Mouse (Mus musculus) T-cell, adult 2 months (primary cell): ENCODE measurements around the gene Fcer1g.
A peak's percentile ranks its signal among the peaks of the same experiment; 100 is the strongest.
"Not testable (repeated sequence)": the region's sequence is repeated elsewhere in the genome, so short reads cannot be mapped to it uniquely, and the experiment has no call there.

Experiments
- DNase-seq: peaks from one replicate; pipeline ENCODE4 v3.0.0; 2022; ENCODE audit warnings: low spot score

Fcer1g gene

DNA sequence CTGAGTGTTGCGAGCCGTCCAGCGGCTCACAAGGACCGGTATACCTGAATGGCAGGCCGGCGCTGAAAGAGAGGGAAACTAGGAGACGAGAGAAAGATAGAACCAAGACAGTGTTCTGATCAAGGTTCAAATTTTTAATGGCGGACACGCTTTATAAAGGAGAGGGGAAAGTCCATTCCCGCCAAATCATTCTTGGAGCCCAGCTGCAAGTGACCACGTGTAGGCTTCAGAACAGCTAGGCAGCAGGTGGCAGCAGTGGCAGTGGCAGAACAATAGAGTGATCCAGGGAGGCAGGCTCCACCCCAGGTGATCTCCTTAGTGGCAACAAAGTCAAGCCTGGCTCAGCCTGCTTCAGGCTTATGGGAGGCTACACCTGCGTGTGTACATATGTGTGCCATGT lies 7.8 kb upstream of the Fcer1g start:
- not testable (repeated sequence) for DNase-seq

DNA sequence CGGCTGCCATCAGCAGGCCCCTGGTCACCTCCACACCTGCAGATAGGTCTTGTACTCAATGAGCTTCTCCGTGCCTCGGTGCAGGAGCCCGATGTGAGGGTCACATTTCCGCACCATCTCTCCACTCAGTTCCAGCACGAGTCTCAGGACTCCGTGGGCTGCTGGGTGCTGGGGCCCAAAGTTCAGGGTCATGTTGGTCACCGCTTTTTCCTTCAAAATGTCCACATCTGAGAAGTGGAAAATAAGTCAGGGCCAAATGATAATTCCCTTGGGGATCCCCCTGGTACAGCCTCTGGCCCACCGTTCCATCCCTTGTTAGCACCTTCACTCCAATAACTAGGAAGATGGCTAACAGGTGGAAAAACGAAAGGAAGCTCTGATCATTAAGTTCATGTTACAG lies 6.7 kb upstream of the Fcer1g start:
- no peak for DNase-seq

DNA sequence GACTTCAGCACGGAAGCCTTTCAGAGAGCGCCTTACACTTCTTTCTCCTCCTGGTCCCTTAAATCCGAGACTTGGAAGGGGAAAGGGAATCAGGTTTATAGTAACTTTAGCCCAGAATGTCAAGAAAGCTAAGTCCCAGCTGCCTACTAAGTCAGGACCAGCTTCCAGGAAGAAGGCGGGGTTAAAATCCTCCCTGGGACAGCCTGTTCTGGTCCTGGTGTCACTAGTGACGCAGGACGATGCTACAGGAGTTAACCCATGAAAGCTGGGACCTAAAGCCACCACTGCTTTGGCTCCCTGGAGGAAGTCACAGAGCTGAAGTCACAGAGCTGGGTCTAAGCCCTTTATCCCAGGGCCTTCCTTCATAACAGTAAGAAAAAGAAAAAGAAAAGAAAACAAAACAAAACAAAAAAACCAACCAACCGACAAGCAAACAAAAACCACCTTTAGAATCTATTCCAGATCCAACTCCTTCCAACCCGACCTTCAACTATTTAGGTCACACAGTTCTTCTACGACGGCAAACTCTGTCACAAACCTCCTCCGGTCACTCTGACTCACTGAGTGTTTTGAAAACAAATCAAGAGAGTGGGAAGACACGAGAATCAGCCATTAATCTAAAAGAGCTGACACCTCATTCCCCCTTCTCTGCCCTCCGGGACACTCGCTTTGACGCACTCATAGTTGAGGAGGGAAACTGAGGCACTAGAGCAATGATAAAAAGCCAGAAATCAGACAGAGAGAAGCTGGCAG lies 6.0 kb upstream of the Fcer1g start:
- no peak for DNase-seq

DNA sequence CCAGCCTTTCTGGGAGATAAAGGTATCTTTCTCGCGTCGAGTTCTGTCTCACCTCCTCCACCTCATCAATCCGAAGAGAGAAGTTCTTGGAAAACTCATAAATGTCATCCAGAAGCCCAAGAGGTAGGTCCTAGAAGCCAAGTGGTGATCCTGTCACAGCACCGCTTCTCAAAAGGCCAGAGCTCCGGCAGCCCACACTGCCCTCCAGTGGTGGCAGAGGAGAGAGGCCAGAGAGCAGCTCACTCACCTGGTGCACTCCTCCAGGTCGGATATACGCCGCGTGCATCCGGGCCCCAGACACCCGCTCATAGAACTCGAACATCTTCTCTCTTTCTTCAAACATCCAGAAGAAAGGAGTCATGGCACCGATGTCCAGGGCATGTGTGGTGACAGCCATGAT lies 4.3 kb upstream of the Fcer1g start:
- DNase-seq: peak; percentile 54

DNA sequence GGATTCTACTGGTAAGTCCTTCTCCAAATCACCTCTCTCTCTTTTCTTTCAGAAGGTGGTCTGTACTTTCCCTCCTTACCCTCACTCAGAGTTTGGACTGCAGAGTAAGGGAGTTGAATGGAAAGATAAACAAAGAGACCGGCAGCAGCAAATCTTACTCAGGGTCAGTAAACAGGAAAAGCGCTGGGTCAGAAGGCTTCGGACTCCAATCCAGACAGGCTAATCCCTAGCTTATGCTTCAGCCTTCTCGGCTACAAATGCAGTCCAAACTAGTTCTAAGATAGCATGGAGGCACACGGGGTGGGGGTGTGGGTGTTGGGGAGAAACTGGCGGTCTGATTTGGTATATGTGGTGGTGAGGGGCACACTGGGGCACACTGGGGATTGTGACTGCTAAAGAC lies 3.3 kb upstream of the Fcer1g start:
- DNase-seq: no peak

DNA sequence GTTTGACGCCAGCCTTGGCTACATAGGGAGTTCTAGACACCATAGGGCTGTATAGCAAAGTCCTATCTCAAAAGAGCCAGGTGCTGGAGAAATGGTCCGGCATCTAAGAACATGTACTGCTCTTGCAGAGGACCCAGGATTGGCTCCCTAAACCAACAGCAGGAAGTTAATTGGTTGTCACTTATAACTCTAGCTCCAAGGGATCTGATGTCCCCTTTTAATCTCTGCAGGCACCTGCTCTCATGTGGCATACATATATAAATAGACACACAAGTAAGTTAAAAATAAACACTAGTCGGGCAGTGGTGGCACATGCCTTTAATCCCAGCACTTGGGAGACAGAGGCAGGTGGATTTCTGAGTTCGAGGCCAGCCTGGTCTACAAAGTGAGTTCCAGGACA lies 1.6 kb upstream of the Fcer1g start:
- no peak for DNase-seq

DNA sequence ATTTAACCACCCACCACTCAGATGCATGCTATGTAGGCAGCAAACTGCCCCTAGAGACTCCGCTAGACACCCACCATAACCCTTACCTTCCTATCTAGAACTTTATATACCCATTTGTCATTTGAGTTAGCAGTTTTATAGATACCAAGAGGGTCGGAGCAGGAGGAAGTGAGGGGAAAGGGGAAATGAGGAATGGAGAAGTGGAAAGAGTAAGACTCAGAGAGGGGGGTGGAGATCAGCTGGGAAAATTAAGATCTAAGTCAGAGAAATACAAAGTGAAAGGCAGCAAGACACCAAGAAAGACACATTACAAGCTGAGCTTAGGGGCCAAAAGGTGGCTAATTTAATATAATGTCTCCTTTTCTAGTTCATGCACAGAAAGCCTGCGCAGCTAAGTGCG lies 373 bp upstream of the Fcer1g start:
- no peak for DNase-seq

DNA sequence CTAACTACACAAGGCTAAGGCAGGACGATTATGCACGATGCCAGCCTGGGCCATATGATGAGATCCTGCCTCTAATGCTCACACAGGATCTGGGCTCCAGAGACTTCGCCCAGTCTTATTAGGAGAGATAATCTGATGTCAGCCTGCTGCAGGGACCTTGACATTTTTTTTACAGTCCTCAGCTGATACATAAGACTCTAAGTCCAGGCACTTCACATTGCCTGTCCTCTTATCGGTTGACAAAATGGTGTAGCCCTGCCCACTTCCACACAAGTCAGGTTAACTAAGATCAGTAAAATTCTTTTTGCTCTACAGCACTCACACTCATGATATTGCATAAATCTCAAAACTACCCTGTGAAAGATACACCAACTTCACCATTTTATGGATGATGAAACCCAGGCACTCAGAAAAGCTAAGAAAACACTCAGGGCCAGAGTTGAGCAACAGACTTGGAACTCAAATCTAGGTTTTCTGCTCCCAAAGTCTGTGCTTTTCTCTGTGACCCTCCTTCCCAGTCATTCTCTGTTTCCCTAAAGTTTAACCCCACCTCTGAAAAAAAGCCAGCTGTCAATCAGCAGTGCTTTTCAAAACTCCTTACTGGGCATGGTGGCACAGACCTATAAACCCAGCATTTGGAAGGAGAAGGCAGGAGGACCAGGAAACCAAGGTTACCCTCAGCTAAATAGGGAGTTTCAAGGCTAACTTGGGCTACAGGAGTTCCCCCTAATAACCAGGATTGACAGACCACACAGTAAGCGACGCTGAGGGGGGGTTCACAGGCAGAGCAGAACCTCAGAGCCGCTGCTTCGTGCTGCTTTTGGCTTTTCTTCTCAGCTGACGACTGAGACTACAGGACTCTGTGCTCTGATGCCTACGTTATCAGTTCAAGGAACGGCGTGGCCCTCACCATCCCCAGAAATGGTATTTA lies 1.1 kb downstream of the Fcer1g start:
- DNase-seq: no peak

DNA sequence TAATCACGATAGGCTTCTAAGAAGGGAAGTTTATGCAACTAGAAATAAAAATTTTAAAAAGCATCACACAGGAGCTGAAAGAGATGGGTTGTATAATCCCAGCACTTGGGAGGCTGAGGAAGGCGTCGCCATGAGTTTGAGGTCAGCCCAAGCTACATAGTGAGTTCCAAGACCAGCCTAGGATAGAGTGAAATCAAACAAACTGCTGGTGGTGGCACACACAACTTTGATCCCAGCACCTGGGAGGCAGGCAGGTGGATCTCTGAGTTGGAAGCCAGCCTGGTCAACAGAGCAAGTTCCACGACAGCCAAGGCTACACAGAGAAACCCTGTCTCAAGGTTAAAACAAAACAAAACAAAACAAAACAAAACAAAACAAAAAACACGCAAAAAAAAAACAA lies 1.8 kb downstream of the Fcer1g start:
- DNase-seq: no peak

DNA sequence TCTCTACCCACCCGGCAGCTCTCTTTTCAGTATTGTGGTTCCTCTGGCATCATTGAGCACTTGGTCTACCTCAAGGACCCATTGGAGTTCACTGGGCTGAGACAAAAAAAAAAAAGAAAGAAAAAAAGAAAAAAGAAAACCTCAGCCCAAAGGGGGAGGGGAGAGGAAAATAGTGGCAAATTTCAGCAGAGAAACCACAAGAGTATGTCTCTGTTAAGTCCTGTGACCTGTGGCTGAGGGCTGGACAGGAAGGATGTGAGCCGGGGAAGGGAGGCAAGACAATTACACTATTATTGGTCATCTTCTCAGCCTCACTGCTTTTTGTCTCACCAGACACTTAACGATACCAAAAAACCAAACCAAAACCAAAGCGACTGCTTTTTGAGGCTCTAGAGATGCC lies 2.3 kb downstream of the Fcer1g start:
- DNase-seq: no peak

DNA sequence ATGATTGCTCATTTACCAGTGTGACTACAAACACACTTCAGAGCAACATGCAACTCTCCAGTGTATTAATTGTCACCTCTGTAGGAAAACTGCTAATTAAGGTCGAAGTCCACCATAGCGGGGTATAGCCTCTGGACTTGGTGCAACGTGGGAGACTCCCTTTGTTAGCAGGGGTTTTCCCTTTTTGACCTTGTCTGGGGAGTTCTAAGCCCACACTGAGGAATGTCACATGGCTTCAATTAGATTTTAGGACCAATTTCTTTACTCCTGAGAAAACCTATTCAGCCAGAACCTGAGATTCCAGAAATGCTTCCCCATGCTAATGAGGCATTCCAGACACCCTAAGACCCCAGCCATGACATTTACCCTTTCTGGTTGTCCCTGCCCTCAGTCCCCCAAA lies 4.0 kb downstream of the Fcer1g start:
- DNase-seq: no peak

DNA sequence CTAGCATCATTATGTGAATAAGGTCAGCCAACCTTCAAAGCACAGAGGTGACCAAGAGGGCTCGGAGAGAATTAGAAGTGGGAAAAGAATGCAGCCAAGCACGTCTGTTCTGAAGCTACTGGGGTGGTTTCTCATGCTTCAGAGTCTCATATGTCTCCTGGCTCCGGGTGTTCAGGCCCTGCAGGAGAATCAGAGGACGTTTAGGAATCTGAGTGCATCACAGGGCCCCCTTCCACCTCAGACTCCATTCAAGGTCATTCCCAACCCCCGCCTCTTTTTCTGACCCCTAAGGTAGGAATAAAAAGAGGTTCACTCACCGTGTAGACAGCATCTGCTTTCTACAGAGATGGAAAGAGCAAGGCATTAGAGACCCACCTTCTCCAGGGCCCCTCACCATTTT lies 4.4 kb downstream of the Fcer1g start:
- DNase-seq: no peak

DNA sequence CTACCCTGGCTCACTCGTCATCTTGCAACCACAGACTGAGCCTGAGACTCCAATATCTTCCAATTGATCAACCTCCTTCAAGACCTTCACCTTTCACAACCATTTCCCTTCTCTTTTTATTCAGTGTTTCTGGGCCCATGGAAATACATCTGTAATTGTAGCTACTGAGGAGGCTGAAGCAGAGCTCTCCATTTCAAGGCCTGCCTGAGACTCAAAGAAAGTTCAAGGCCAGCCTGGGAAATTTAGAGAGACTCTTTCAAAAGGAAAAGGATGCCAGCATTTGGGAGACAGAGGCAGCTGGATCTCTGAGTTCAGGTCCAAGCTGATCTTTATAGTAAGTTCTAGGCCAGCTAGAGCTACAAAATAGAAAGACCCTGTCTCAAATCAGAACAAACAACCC lies 6.3 kb downstream of the Fcer1g start:
- DNase-seq: no peak

DNA sequence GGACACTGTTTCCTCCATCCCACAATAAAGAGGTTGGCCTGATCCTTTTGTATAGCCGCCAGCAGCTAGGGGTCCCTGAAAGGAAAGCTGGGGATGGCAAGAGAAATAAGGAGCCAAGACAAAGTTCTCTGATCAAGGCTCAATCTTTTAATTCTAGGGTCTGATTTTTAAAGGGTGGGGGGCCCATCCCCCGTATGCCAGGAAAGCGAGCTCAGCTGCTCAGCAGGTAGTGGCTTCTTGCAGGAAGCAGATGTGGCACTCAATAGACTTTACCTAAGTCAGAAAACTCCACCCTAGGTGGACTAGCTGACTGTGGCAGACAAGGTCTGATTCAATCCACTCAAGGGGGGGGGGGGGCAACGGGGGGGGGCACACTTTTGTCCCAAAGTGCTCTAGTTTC lies 7.4 kb downstream of the Fcer1g start:
- DNase-seq: no peak

DNA sequence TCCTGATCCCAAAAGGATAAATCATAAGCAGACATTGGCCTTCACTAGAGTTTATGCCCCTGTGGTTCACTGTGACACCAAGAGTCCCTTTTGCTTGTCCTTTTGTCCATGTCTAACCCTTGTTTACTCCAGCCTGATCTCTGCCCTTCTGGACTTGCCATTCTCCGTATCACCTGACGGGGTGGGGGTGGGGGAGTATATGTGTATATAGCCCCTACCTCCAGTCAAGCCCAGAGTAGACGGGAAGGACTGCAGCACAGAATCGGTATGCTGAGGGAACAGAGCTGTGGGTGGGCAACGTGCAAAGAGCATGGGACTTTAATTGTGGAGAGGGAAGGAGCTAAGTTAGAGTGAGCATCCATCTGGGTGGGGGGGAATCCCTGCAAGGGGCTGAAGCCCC lies 9.3 kb downstream of the Fcer1g start, which contains the start of gene Apoa2:
Gene Apoa2, plus strand, starts transcription at position 198 of the 400 bp plus-strand sequence.
- no peak for DNase-seq

DNA sequence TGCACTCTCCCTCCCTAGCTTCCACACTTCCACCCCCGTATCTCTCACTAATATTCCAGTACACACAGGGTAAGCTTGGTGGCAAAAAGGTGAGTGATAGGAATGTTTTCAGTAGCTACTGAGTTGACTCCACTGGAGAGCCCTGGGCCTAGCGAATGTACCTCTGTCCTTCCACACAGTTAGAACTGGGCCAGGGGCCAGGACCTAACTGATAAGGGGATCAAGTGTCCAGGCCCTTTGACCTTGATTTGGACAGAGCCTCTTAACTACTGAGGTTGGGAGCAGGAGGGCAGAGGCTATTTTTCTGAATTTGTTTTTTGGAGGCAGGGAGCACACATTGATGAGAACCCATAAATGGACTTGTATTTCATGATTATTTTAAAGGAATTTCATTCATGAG lies 10.4 kb downstream of the Fcer1g start:
- no peak for DNase-seq

DNA sequence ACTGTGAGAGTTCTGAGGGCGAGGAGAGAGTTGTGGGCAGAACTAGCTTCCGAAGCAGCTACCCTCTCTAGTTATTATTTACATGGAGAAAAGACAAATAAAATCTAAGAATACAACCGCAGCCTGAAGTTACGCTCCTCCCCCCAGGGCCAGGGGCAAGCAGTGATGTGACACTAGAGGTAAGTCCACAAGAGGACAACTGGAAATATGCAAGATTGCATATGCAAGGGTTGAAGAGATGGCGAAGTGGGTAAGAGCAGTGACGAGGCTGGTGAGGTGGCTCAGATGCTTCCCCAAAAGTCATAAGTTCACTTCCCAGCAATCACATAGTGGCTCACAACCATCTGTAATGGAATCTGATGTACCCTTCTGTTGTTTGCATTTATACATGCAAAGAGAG lies 11.0 kb downstream of the Fcer1g start:
- DNase-seq: no peak

DNA sequence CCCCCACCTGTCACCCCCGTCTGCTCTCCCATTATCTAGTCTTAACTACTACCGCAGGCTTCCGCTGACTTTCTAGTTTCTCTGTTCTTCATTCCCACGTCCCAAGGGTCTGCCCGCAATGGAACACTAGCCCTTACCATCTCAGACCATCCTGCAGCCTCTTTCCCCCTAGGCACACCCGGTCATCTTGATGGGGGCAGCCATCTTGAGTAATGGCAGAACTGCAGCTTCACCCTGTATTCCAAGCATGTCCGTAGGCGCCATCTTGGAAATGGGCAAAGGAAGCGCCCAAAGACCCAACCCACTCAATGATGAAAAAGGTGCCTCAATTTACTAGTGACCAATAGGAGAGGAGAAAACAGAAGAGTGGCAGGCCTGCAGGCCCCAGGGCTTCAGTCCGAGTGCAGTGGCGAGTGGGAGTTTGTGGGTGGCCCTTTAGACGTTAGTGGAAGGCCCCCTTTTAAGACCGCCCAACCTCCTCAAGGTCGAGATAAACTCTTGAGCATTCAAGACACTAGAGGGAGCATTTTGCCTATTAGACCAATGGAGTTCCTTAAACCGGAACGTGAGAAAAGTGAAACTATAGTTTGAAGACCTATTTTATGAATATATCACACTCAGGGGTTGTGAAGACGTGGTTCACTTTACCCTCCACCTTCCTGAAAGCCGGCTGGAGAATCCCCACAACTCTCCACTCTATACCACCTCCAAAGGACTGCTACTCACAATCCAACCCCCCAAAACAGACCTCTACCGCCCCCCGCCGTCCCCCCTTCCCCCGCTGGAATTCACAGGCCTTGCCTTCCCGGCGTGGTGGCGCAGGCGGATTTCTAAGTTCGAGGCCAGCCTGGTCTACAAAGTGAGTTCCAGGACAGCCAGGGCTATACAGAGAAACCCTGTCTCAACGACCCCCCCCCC lies 11.7 kb downstream of the Fcer1g start, which contains the start of gene Tomm40l:
Gene Tomm40l, minus strand, starts transcription at position 277 of the 918 bp plus-strand sequence.
- DNase-seq: peak; percentile 97

DNA sequence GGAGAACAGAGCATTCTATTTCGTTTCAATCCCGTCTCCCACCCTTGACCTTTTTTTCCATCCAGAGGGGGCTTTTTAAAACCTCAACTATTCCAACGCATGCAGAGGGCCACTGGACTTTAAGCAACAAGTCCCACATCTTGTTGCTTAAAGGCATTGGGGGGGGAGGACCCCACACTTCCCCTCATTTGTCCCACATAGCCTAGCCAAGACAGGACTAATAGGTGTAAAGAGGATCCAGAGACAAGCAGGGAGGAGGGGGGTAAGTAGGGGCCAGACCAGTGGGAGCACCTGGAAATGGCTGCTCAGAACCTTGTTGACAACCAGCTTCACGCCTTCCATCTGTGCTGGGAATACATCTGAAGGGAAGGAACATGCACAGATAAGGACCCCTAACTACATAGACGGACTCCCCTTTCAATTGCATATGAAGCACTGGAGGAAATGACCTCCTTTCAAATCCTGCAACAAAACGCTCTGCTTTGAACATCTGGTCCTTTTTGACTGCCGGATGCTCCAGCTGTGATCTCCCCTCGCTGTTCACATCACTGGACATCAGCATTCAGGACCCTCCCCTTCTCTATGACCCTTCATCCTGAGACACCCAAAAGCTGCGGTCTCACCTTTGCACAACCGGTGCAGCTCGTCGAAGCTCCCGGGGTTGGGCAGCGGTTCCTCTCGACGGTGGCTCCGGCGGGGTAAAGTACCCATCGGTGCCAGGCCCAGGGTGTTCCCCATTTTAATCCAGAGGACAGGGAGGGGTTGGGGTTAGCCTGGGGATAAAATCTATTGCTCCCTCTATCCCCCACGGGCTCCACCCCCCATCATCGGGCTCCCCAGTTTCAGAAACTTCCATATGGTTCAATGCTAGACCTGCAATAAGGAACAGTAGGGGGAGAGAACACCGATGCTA lies 12.6 kb downstream of the Fcer1g start:
- DNase-seq: no peak

DNA sequence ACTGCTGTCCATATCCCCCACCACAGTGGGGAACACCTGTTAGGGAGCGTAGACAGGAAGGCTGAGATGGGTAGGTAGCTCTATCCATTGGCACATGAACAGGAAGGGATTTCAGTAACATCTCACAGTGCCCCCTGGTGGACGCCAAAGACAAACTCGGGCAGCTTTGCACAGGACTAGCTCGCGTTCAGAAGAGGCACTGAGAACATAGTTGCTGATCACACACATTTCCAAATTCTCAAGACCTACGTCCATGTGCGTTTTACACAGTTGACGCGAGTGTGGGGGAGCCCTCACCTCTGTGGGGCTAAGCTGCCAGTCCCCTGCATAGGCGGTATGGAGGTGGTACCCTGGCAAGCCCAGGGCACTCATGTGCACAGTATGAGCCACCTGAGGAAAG lies 13.3 kb downstream of the Fcer1g start:
- peak; percentile 77 for DNase-seq
